Mouse (Mus musculus) thymus, adult 2 months (tissue): ENCODE results near the gene Ccdc9b. TPM values are rescaled to one million over a fixed set of nuclear protein-coding genes. Genes with fewer than 3 reads are reported as not detected.

ENCODE experiments used
- DNase-seq: peaks from one replicate; pipeline ENCODE4 v3.0.0; 2021
- H3K27ac ChIP-seq: fragments of 200-500 bp; 2 replicates; pipeline ENCODE4 v1.5.1; 2012; ENCODE audit warnings: low read length, control low read depth; ENCODE audit not compliant: control insufficient read depth, insufficient read depth
- H3K27me3 ChIP-seq: fragments of 200-500 bp; 2 replicates; pipeline ENCODE4 v1.6.1; 2012; ENCODE audit warnings: mild to moderate bottlenecking, low read length, moderate library complexity, mixed read lengths; ENCODE audit not compliant: control insufficient read depth, insufficient read depth
- H3K36me3 ChIP-seq: fragments of 200-500 bp; 2 replicates; pipeline ENCODE4 v1.6.1; 2012; ENCODE audit warnings: mild to moderate bottlenecking, low read length, moderate library complexity; ENCODE audit not compliant: control insufficient read depth, insufficient read depth
- H3K4me1 ChIP-seq: fragments of 200-500 bp; replicated peaks from 2 replicates; pipeline ENCODE4 v1.6.1; 2012; ENCODE audit warnings: low read length; ENCODE audit not compliant: control insufficient read depth, insufficient read depth
- H3K4me3 ChIP-seq: fragments of 200-500 bp; 2 replicates; pipeline ENCODE4 v1.5.1; 2012; ENCODE audit warnings: mild to moderate bottlenecking, low read length, control low read depth, moderate library complexity; ENCODE audit not compliant: control insufficient read depth, insufficient read depth
- CTCF ChIP-seq: fragments of 200-500 bp; IDR thresholded peaks from 2 replicates; pipeline ENCODE4 v1.5.1; 2012; ENCODE audit warnings: mild to moderate bottlenecking, control low read depth, low read length, moderate library complexity, borderline replicate concordance; ENCODE audit not compliant: control insufficient read depth, poor library complexity, insufficient read depth; ENCODE audit errors: extremely low read depth
- POLR2A ChIP-seq: fragments of 200-500 bp; IDR thresholded peaks from 2 replicates; pipeline ENCODE4 v1.6.1; 2012; ENCODE audit warnings: mild to moderate bottlenecking, low read length, control low read depth, moderate library complexity; ENCODE audit not compliant: control insufficient read depth, poor library complexity, insufficient read depth; ENCODE audit errors: extremely low read depth
- WGBS: fragments of 180-500 bp; shearing (Covaris S2); methylation state at CpG from one replicate; pipeline ENCODE4 v1.1.7; 2018; 5-methylcytosine and 5-hydroxymethylcytosine counted together
- polyA plus RNA-seq: library from polyadenylated mRNA; depleted of rRNA; stranded (reverse); fragments of >200 nt; gene quantifications from 2 replicates; pipeline ENCODE4 v1.2.3, GENCODE M21; 2012; rRNA removed

Gene Ccdc9b
- 1.2 and 1.8 TPM in 2 replicates for polyA plus RNA-seq

- TF ChIP-seq CTCF (peak; percentile 28; the same call in 1 of the 2 replicates), POLR2A (no peak)
- Histone ChIP-seq H3K27me3 (no peaks in the 10 kb centered on the region), H3K4me3 (no peak within 1 kb of the TSS), H3K36me3 (no peaks in the 10 kb centered on the region), H3K27ac (0 out of 2 replicates have a peak within 1 kb of the TSS, but pooled peaks have one; percentile 7), H3K4me1 (peaks cover 35% of the 10 kb centered on the region)
- WGBS, result 17% methylated on average over 29 of the region's 29 CpGs
- peak; percentile 64 for DNase-seq
Observed at GRCm38 (mm10) chr2:118761906-118762783, at the start of gene Ccdc9b. Gene Ccdc9b (minus strand): TSS chr2:118762661.

- WGBS, result 81% methylated on average over 2 of the region's 2 CpGs
- no peaks in the 10 kb centered on the region for H3K27me3 ChIP-seq
Observed at GRCm38 (mm10) chr2:118810861-118811260, 48.4 kb upstream of the Ccdc9b start.

GRCm38 (mm10) chr2:118806860-118807259, 44.4 kb upstream of the Ccdc9b start:
- H3K4me3 ChIP-seq, result no peak overlapping the region
- H3K27me3 ChIP-seq, result no peaks in the 10 kb centered on the region
- no peak for DNase-seq
- no peaks in the 10 kb centered on the region for H3K4me1 ChIP-seq
- no peaks in the 10 kb centered on the region for H3K36me3 ChIP-seq
- TF ChIP-seq POLR2A (no peak), CTCF (no peak)
- WGBS, result 74% methylated on average over 4 of the region's 4 CpGs
- H3K27ac ChIP-seq, result no peak overlapping the region

More at GRCm38 (mm10) chr2:118810861-118811260, 48.4 kb upstream of the Ccdc9b start:
- Histone ChIP-seq H3K4me3 (no peak overlapping the region), H3K36me3 (no peaks in the 10 kb centered on the region), H3K4me1 (peaks cover 8% of the 10 kb centered on the region), H3K27ac (no peak overlapping the region)
- no peak for TF ChIP-seq CTCF
- no peak for TF ChIP-seq POLR2A
- DNase-seq, result no peak

- TF ChIP-seq POLR2A (no peak), CTCF (no peak)
- H3K36me3 ChIP-seq, result no peaks in the 10 kb centered on the region
- no peak overlapping the region for H3K4me3 ChIP-seq
- H3K27ac ChIP-seq, result no peak overlapping the region
- DNase-seq, result no peak
- 82% methylated on average over 3 of the region's 3 CpGs for WGBS
- H3K4me1 ChIP-seq, result no peaks in the 10 kb centered on the region
- no peaks in the 10 kb centered on the region for H3K27me3 ChIP-seq
Observed at GRCm38 (mm10) chr2:118805756-118806155, 43.3 kb upstream of the Ccdc9b start.

GRCm38 (mm10) chr2:118805137-118805536, 42.7 kb upstream of the Ccdc9b start:
- Histone ChIP-seq H3K27ac (no peak overlapping the region), H3K36me3 (no peaks in the 10 kb centered on the region)
- WGBS, result 63% methylated on average over 3 of the region's 3 CpGs

GRCm38 (mm10) chr2:118804474-118804873, 42.0 kb upstream of the Ccdc9b start:
- no peaks in the 10 kb centered on the region for H3K27me3 ChIP-seq
- no peaks in the 10 kb centered on the region for H3K36me3 ChIP-seq
- WGBS, result 11% methylated on average over 2 of the region's 2 CpGs
- TF ChIP-seq POLR2A (no peak), CTCF (no peak)
- DNase-seq, result no peak
- no peaks in the 10 kb centered on the region for H3K4me1 ChIP-seq
- no peak overlapping the region for H3K27ac ChIP-seq
- no peak overlapping the region for H3K4me3 ChIP-seq

More at GRCm38 (mm10) chr2:118805137-118805536, 42.7 kb upstream of the Ccdc9b start:
- Histone ChIP-seq H3K4me3 (no peak overlapping the region), H3K4me1 (no peaks in the 10 kb centered on the region), H3K27me3 (no peaks in the 10 kb centered on the region)
- no peak for TF ChIP-seq POLR2A
- TF ChIP-seq CTCF, result no peak
- no peak for DNase-seq
